Mouse (Mus musculus): ENCODE results near the gene Nfu1.

DNA sequence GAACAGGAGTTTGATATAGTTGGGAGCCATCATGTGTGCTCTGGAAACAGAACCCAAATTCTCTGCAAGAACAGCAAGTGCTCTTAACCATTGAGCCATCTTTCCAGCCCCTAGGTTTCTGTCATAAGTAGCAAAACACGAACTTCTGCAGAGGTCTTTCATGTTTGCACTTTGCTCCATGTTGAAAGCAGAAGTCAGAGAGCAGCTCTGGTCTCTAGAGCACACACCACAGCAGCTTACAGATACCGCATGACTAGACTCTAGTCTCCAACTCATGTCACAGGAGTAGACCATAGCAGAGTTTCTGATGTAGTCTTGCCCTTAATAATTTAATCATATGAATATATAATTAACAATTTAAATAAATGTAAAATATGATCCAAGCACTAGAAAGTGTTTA is 59.2 kb downstream of the Nfu1 start:
- no peak for TF ChIP-seq CTCF (IDR thresholded peaks at IDR 0.05; ENCODE audit: insufficient read depth, low read length)
- no peak for TF ChIP-seq POLR2A (IDR thresholded peaks at IDR 0.05; ENCODE audit: borderline replicate concordance, extremely low read depth, low read depth, low read length)

All from lung, adult 2 months (tissue).